Mouse (Mus musculus) induced T-regulatory cell, adult 2 months (primary cell): Measurements from ENCODE around the gene Zfp61.
"Not testable (repeated sequence)": the region's sequence is repeated elsewhere in the genome, so short reads cannot be mapped to it uniquely, and the experiment has no call there.

Experiments
- DNase-seq: peaks from one replicate; pipeline ENCODE4 v3.0.0-alpha.2; 2012; ENCODE audit warnings: low read depth

Gene Zfp61

DNA sequence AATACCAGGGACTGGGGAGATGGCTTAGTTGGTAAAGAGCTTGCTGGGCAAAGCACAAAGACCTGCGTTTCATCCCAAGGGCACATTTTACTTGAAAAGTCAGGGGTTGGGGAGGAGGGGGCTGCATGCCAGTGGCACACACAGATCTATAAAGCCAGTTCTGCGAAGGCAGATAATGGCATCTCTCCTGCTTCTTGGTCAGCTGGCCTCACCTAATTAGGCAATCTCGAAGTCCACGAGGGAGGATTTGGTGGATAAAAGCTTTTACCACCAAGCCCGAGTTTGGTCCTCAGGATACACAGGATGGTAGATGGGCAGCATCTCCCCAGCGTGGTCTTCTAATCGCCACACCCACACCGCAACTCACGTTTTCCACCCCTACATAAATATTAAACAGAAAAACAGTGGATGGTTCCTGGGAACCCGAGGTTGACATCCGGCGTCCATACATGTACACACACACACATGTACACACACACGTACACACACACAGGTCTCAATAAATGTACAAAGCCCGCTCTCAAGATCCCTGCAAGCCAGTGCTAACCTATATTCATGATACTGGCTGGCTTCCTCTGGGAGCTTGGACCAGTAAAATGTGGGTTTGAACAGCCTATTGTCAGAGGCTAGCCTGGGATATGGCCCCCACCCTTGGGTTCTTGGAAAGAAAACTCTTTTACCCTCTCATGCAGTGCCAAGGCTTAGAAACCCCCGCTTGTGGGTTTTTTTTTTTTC, 3.5 kb downstream of the Zfp61 start:
- no peak for DNase-seq

DNA sequence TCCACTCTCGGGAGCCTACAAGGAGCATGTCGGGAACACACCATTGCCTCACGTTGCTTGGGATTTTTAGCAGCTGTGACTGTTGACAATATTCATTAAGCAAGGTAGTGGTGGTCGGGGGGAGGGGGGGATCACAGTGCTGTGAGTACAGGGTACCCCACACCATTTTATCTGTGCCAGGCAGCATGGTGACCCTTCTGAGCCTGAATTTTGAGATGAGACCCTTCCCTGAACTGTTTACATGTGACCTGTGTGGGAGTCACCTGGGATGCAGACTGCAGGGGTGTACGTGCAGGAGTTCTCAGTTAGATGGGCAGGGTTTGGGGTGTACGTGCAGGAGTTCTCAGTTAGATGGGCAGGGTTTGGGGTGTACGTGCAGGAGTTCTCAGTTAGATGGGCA, 4.6 kb downstream of the Zfp61 start:
- no peak for DNase-seq

DNA sequence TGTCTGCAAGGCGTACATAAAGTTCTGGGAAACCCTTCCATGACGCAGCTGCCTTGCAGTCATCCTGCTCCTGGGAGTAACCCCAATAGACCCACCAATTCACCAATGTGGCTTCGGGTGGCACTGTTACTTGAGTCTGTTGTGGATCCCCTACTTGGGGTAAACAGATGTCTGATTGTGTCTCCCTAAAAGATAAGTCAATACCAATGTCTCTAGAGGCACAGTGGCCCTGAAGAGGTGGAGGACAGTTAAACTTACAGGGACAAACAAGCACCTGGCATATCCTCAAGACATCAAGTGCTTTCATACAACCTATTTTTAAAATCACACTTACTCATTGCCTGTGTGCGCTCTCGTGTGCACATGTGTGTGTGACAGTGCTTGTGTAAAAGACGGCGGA, 5.7 kb downstream of the Zfp61 start:
- no peak for DNase-seq

DNA sequence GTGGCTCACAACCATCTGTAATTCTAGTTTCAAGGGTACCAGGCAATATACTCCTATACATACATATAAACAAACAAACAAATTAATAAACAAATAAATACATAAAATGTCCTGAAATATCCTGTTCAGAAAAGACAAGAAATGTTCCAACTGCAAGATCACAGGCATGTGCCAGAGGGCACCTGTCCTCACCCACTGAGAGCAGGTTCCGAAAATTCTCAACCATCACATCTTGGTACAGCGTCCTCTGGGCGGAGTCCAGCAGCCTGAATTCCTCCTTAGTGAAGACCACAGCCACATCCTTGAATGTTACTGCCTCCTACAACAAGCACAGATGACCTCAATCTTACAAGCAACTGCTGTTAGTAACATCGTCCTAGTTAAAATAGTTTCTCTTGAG, 6.3 kb downstream of the Zfp61 start:
- no peak for DNase-seq

DNA sequence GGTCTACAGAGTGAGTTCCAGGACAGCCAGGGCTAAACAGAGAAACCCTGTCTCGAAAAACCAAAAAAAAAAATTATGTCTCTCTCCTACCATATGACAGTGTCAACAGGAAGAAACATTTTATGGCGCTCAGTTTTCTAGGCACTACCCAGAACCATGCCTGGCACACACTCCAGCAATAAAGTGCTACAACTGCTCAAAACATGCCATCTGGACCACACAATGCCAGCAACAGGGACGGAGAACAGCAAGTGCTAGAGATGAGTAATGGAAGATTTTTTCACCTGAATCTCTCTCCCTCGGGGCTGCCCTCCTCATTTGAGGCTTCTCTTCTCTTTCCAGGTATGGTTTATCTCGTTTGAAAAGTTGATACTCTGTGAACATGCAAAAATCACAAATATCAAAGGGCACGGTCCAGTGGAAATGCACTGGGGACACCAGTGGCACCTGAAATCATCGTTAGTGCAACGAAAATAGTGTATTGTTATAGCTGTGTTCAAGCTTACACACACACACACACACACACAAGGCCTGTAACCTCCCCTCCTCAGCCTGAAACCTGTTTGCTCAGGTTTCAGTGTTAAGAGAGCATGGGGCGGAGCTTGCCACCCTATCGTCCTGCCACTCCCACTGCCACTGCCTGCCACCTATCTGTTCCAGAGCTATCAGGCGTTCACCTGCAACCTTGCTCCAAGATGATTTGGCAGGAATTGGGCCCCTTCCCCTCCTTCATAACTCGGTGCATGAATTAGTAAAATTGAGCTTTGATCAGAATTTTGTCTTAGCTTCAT, 7.8 kb downstream of the Zfp61 start:
- no peak for DNase-seq

DNA sequence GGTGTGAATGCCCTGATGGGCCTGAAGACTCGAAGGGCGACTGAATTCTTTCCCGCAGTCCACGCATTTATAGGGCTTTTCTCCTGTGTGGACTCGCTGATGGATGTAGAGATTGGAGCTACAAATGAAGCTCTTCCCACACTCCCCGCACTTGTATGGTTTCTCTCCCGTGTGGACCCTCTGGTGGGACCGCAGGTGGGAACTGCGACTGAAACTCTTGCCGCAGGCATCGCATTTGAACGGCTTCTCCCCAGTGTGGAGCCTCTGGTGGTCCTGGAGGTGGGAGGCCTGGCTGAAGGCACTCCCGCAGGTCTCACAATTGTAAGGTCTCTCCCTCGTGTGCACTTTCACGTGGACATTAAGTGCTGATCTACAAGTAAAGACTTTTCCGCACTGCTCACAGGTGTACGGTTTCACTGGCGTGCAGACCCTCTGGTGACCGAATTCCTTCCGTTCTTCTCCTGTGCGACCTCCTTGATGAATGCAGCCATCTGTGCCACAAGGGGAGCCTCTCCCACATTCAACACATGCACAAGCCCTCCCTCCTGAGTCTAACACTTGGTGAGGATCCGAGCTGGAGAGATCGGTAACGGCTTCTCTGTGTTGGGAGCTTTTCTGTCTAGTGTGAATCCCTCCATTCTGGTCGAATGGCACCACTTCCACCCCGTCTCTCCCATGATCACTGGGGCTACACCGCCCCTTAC, 9.5 kb downstream of the Zfp61 start:
- DNase-seq: no peak

DNA sequence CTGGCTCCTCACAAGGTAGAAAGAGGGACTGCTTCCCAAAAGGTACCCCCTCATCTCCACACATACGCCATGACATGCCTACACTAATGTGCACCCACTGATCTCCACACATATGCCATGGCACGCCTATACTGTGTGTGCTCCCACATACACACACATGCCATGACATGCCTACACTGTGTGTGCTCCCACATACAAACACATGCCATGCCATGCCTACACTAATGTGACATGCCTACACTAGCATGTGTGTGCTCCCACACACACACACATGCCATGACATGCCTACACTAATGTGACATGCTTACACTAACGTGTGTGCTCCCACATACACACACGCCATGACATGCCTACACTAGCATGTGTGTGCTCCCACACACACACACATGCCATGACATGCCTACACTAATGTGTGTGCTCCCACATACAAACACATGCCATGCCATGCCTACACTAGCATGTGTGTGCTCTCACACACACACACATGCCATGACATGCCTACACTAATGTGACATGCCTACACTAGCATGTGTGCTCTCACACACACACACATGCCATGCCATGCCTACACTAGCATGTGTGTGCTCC, 10.8 kb downstream of the Zfp61 start:
- DNase-seq: no peak

DNA sequence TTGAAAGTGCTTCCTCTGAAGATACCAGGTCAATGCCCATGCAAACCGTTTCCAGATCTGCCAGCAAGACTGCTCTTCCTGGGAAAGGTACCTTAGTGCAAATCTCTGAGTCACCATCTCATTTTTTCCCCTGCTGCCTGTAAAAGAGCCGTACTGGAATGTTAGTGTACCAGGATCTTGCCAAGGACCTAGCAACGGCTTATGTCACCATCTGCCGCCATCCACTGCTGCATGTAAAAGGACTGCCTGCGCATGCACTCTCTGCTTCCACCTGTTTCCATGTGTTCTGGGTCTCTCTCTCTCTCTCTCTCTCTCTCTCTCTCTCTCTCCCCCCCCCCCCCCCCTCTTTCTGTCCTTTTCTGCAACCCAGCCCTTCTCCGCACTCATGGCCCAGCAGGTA, 12.5 kb downstream of the Zfp61 start:
- DNase-seq: no peak

DNA sequence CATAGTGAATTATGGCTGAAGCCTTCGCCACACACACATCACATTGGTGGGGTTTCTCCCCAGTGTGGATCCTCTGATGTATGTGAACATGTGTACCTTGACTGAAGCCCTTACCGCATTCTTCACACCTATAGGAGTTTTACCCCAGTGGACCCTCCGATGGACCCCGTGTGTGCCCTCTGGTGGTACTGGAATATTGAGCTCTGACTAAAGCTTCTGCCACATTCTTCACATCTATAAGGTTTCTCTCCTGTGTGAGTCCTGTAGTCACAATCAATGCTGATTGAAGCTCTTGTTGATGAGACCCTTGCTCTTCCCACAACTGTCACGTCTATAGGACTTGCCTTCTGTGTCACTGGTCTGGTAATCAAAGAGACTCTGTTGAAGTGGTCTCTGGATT, 13.4 kb downstream of the Zfp61 start:
- DNase-seq: no peak

DNA sequence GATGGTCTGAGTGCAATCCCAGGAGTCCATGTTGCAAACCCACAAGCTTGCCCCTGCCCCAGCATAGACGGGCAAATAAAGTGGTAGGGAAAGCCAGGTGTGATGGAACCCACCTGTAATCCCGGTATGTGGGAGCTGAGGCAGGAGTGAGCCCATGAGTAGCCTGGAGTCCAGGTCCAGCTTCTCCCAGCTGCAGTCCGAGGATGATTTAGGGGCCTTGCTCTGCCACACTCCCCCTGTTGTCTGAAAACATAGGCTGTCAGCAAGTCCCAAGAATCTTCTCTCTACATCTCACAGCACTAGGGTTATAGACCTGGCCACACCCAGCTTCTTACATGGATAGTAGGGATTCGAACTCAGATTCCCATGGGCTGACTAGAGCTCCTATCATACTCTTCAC, 14.1 kb downstream of the Zfp61 start:
- no peak for DNase-seq

DNA sequence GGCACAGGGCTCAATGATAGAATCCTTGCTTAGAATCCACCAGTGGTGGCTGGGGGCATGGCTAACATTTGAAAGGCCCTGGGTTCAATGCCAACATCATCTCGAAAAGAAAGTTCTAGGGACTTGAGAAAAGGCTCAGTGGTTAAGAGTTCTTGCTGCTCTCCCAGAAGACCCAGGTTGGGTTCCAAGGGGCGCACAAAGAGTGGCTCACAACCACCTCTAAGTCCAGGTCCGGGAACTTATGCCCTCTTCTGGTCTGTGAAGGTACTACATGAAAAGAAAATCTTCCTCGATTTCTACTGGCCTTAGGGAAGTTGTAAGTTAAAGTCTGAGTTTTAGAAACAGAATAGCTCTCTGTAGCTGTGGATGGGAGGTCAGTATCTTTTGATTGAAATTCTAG, 14.9 kb downstream of the Zfp61 start:
- peak; percentile 46 for DNase-seq

DNA sequence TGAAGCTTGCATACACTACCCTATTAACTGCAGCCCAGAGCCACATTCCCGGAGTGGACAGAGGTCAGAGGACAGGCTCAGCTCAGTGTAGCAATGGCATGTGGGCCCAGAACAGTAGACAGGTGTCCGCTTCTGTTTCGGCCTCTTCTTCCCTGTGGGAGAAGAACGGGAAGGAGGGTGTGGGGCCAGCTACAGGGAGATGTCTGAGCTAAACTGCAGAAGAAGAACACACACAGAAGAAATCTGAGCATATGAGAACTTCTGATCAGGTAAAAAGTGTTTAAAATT, 20.2 kb downstream of the Zfp61 start:
- DNase-seq: no peak

DNA sequence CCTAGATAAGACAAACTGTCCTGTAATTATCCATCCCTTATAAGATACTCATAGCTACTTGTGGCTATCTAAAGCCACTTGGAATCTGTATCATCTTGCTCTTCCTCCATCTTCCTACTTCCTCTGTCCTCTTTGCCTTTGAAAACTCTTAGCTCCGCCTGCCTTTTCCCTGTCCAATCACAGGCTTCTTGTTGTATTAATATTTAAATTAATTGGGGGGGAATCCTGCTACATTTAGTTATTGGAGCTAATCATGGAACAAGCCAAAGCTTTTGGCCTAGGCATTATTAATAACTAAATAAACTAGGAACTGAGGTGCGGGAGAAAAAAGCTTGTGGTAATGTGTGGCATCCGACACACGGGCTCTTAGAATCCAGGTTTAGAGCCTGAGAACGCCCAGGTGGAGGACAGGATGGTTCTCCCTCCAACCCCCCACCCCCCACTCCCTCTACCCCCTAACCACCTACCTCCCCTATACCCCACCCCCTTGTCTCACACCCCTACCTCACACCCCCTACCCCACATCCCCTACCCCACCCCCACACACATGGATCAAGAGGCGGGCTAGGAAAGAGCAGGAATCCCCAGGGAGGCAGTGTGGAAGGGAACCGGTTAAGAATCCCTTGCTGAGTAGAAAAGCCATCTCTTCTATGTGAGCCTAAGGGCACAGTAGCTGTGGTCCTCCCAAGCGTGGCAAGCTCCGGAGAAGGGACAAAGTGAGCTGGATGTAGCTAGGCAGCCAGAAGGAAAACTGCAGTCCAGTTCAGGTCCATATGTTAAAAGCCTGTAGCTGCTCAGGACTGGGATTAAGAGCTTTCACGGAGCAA, 20.8 kb downstream of the Zfp61 start:
- DNase-seq: no peak

DNA sequence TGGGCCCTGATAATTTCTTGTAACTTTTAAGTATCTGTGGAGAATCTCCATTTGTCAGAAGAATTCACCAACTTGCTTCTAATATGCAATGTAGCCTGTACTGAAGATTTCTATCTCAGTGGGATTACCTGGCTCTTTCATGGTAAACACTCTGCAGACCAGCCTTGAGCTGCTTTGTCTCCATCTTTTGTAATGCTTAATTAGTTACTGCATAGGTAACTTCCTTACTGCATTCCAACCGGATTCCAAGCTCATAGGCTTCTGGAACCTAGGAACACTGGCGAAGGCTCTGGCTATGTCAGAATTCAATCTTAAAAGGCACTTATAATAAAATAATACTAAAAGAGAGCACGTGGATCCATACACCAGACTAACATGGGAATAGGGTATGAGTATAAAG, 22.3 kb downstream of the Zfp61 start:
- not testable (repeated sequence) for DNase-seq

DNA sequence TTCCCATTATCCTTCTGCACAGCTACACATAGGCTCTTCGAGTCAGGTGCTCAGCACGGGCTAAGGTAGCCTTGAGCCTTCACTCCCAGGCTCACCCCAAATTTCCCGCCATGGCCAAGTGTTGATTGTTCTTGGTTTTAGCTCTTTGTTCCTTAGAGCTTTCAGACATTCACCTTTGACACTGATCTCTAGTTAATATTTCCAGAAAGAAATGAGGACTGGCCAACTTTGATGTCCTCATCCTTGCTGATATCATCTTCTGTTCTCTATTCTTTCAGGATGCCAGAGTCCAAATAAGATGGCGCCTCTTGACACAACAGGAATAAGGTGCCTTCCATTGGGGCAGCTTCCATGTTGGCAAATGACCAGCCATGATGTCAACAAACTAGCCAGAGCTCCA, 26.6 kb downstream of the Zfp61 start:
- no peak for DNase-seq

DNA sequence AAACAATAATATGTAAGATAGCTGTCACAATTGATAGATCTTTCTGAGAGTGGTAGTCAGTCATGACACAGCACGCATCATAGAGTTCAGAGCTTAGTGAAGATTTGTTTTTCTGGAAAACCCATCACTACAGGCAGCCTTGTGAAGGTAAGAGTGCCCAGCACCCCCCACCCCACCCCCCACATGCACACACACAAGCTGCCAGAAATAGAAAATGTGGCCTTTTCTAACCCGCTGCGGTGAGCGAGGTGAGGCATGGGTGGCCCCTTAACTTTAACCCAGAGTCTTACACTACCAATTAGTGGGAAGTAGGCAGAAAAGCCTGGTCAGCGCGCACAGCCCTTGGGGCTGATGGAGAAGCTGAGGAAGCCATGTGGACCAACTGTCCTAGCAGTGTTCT, 29.8 kb downstream of the Zfp61 start:
- DNase-seq: no peak

DNA sequence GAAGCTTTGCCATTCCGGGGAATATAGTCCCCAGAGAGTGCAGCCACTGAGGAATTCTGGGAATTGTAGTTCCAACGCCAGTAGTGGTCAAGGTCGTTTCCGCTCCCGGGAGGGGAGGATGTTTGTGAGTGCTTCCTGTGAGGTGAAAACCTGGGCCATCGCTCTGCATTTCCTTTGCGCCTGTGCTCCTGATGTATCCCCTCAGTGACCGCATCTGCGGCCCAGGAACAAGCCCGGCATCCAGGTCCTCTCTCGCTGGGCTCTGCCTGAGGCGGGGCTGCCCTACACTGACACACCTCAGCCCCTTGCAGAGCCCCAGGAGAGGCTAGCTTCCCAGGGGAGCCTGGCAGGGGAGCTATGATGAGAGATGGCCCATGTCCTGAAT, 30.8 kb downstream of the Zfp61 start, which contains the start of gene Zfp93:
Gene Zfp93, plus strand, starts transcription at position 133 of the 385 bp plus-strand sequence.
- DNase-seq: peak; percentile 61

DNA sequence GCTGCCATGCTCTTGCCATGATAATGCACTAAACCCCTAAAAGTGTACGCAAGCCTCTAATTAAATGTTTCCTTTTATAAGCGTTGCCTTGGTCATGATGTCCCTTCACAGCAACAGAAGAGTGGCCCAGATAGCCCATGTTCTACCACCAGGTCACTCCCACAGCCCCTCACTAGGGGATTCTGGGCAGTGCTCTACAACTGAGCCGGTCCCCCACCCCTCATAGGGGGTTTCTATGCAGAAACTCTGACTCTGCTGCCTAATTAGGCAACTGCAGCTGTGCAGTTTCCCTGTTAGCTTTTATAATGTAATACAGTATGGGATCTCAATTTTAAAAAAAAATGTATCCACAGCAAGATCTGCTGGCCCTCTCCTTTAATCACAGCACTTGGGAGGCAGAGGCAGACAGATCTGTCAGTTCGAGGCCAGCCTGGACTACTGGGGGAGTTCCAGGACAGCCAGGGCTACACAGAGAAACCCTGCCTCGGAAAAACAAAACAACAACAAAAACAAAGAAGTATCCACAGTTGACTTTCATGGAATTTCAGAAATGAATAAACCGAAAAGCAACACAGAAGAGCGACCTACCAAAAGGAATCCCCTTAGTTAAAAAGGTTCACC, 31.3 kb downstream of the Zfp61 start:
- DNase-seq: no peak

DNA sequence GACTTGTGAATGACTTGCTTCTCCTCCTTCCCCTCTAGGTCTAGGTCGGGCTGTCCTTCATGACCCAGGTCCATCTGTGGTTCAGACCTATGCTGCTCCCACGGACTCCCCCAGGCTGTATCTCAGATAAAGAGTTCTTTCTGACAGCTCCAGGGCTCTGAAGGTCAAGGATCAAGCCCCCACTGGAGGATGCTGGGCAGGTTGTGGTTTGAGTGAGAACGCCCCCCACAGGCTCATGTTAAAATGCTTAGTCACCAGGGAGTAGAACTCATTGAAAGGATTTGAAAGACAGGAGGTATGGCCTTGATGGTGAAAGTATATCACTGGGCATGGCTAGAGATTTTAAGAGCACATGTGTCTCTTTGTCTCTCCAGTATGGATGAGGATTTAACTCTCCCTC, 31.8 kb downstream of the Zfp61 start:
- no peak for DNase-seq

DNA sequence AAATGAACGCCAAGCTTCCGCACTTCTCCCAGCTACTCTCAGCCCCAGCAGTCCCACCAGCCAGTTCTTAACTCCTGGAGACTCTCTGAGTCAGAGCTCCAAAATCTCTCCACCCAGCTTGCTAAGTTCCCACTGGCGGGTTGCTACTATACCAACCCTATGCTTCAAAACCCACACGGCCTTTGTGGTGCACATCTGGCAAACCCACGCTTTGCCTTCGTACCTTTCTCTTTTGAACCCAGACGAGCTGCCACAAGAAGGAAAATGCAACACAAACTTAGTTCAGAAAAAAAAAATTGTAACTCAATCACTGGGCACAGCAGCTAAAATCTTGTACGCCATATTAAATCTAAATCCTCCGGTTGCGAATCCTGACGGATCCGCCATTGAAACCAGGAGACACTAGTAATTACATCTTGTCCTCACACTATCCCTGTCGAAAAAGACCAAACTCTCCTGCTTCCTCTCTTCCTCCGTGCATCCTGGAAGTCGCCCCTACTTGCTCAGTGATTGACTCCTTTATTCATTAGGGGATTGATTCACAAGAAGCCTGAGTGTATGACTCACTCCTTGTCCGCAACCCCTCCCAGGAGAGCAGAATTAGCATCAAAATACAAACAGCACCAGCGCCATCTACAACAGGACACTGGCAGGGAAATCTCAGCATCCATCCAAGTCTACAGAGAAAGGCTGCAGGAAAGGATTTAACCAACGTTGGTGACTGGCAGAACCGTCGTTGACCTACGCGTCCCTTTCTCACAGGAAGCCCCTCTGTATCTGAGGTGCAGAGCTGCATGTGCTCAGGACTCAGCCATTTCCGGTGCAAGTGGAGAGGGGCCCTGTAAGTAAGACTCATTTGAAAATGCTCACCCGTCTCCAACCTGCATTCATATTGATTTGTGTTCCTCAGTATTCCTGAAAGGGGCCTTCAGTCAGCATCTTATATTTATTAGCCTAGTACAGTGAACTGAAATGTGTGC, 32.6 kb downstream of the Zfp61 start:
- no peak for DNase-seq

DNA sequence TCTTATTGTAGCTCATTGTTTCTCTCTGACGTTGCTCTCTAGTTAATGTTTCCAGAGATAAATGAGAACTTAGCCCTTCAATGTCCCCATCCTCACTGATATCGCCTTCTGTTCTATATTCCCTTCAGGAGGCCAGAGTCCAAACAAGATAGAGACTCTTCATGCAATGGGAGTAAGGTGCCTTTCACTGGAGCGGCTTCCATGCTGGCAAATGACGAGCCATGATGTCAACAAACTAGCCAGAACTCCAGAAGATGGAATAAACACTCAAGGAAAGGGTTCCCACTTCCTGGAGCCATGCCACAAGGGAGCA, 41.1 kb downstream of the Zfp61 start:
- no peak for DNase-seq
